Mouse (Mus musculus) ES-E14 (cell line): Measurements from ENCODE around the gene Sox12. TPM values are rescaled to one million over a fixed set of nuclear protein-coding genes. Genes with fewer than 3 reads are reported as not detected.

Experiments used
- DNase-seq: peaks from one replicate; pipeline ENCODE4 v3.0.0-alpha.2; 2013; ENCODE audit warnings: low read depth, low spot score
- H3K27ac ChIP-seq: 2 replicates; pipeline ENCODE4 v1.5.1; 2012; ENCODE audit warnings: low read depth, mild to moderate bottlenecking, low read length, moderate library complexity, mixed read lengths; ENCODE audit not compliant: poor library complexity, insufficient read depth, severe bottlenecking
- H3K36me3 ChIP-seq: 2 replicates; pipeline ENCODE4 v1.6.1; 2012; ENCODE audit warnings: mild to moderate bottlenecking, low read length, moderate library complexity, mixed read lengths; ENCODE audit not compliant: control insufficient read depth, poor library complexity, insufficient read depth, severe bottlenecking
- H3K4me1 ChIP-seq, 2 experiments: fragments of 150-350 bp in 1 of 2; sonication (generic) in 1 of 2; 2 replicates each; pipeline ENCODE4 v1.6.1; 2012; ENCODE audit warnings: low read length in 2 of 2, mild to moderate bottlenecking in 1 of 2, mixed read lengths in 1 of 2; ENCODE audit not compliant: control insufficient read depth in 2 of 2, insufficient read depth in 2 of 2, poor library complexity in 1 of 2
- H3K4me3 ChIP-seq, 2 experiments: fragments of 150-350 bp in 1 of 2; sonication (generic) in 1 of 2; 2 replicates each; pipeline ENCODE4 v1.5.1; 2012; ENCODE audit warnings: low read length in 2 of 2, low read depth in 1 of 2, mild to moderate bottlenecking in 1 of 2, mixed read lengths in 1 of 2; ENCODE audit not compliant: insufficient read depth in 1 of 2, poor library complexity in 1 of 2, severe bottlenecking in 1 of 2
- H3K9ac ChIP-seq: 2 replicates; pipeline ENCODE4 v1.6.1; 2012; ENCODE audit warnings: low read depth, mild to moderate bottlenecking, low read length, mixed read lengths; ENCODE audit not compliant: poor library complexity, insufficient read depth, severe bottlenecking
- H3K9me3 ChIP-seq: fragments of 150-350 bp; sonication (generic); 2 replicates; pipeline ENCODE4 v1.6.1; 2012; ENCODE audit warnings: low read depth, mild to moderate bottlenecking, low read length; ENCODE audit not compliant: control insufficient read depth, insufficient read depth
- CHD2 ChIP-seq: IDR thresholded peaks from 2 replicates; pipeline ENCODE4 v1.6.1; 2014; ENCODE audit warnings: mild to moderate bottlenecking, low read depth, low read length, inconsistent platforms
- HCFC1 ChIP-seq: IDR thresholded peaks from 2 replicates; pipeline ENCODE4 v1.6.1; 2012; ENCODE audit warnings: low read length, inconsistent platforms, borderline replicate concordance; ENCODE audit not compliant: insufficient read depth
- MAFK ChIP-seq: IDR thresholded peaks from 2 replicates; pipeline ENCODE4 v1.6.1; 2014; ENCODE audit warnings: mild to moderate bottlenecking, low read depth, low read length, inconsistent platforms; ENCODE audit not compliant: insufficient read depth
- ZC3H11A ChIP-seq: IDR thresholded peaks from 2 replicates; pipeline ENCODE4 v1.6.1; 2012; ENCODE audit warnings: low read depth, mild to moderate bottlenecking, inconsistent platforms, low read length, borderline replicate concordance
- ZNF384 ChIP-seq: IDR thresholded peaks from 2 replicates; pipeline ENCODE4 v1.6.1; 2012; ENCODE audit warnings: low read depth, low read length, inconsistent platforms
- in situ Hi-C, 2 experiments: fragments of 600-800 bp; cut with MboI; formaldehyde crosslinking; loops; one replicate each; pipeline ENCODE4 v1.15.1; 2025; ENCODE audit warnings: low sequenced_read_pairs in 2 of 2, inconsistent platforms in 1 of 2; ENCODE audit not compliant: unreplicated experiment in 2 of 2
- total RNA-seq: library from RNA; depleted of rRNA; stranded (reverse); fragments of 300-350 nt; gene quantifications from 2 replicates; pipeline ENCODE4 v1.2.3, GENCODE M21; 2012

Gene Sox12
- total RNA-seq, 1 experiment, result 7.4 TPM

DNA sequence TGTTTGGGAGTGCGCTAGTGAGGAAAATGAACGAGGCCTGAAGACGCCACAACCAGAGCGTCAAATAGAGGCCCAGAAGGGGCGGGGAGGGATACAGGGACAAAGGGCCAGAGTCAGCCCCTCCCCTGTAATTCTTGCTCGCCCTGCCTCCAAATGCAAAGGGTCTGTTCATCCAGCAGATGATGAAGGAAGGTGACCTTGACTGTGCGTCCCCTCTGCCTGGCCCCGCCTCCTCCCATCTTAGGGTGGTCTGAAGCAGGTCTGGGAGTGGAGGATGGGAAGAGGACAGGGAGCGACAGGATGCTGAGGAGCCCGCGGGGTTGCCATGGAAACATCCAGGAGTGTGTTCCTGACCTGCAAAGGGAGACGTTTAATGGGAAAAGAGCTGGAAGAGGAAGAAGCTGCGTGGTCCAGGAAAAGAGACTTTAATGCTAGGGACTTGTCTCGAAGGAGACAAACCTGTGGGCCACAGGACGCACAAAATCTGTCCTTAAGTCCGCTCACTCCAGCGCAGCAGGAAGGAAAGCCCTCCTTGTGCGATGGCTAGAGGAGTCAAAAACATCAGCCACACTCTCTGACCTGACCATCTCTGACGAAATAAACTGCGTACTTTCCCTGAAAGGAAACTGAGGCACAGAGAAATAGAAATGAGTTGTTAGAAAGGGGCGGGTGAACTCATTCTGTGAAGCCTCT, 22.1 kb downstream of the Sox12 start:
- peak; percentile 75 for DNase-seq
- TF ChIP-seq ZC3H11A (no peak), MAFK (no peak), HCFC1 (no peak), CHD2 (no peak), ZNF384 (no peak)
- Histone ChIP-seq H3K9me3 (no peaks in the 10 kb centered on the region), H3K4me3 (peak overlapping the region; percentile 30 to 41), H3K4me1 (peaks cover 2 to 18% of the 10 kb centered on the region in 2 experiments; a peak in 3 of 4 replicates), H3K36me3 (no peaks in the 10 kb centered on the region), H3K27ac (peak overlapping the region; percentile 45; the same call in 1 of the 2 replicates), H3K9ac (peak overlapping the region; percentile 44; the same call in 1 of the 2 replicates)
- in situ Hi-C loops, result no loop called here

DNA sequence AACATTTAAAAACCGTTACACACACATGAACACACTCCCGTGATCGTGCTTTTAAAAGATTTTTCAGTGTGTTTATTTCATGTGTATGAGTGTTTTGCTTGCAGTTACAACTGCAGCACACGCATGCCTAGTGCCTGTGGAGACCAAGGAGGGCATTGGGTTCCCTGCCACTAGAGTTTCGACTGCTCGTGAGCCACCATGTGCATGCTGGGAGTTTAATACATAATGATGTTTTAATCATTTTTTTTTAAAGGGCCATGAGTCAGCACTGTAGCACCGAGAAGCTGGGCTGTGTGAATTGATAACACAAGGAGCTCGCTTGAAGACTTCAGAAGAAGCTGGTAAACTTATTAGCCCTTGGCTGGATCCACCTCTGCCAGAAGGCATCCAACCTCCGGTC, 24.3 kb downstream of the Sox12 start:
- H3K4me1 ChIP-seq, result peaks cover 2 to 19% of the 10 kb centered on the region in 2 experiments; a peak in 3 of 4 replicates
- DNase-seq, result no peak
- TF ChIP-seq ZNF384 (no peak), ZC3H11A (no peak), HCFC1 (no peak), MAFK (no peak), CHD2 (no peak)
- H3K27ac ChIP-seq, result no peak overlapping the region
- no peaks in the 10 kb centered on the region for H3K36me3 ChIP-seq
- H3K4me3 ChIP-seq, result no peak overlapping the region
- in situ Hi-C loops, result no loop called here
- H3K9ac ChIP-seq, result no peak overlapping the region
- no peaks in the 10 kb centered on the region for H3K9me3 ChIP-seq

DNA sequence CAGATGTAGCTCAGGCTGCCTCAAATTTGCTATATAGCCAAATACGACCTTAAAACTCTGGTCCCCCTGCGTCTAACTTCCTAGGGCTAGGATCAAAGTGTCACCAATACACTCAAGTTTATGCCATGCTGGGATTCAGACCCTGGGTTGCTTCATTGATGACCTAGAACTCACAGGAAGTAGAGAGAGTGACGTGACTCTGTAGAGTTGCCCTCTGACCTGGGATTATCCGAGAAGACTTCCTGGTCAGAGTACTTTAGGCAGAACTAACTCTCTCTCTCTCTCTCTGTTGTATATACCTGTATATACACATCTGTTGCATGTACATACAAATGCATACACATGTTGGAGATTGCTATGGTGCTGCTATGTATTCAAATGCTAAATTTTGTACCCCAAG, 25.2 kb downstream of the Sox12 start:
- DNase-seq, result no peak
- H3K4me1 ChIP-seq, result peaks cover 2 to 20% of the 10 kb centered on the region in 2 experiments; a peak in 3 of 4 replicates
- no peak overlapping the region for H3K27ac ChIP-seq
- H3K9ac ChIP-seq, result no peak overlapping the region
- no peaks in the 10 kb centered on the region for H3K9me3 ChIP-seq
- in situ Hi-C loops, result no loop called here
- no peak overlapping the region for H3K4me3 ChIP-seq
- H3K36me3 ChIP-seq, result no peaks in the 10 kb centered on the region
- TF ChIP-seq HCFC1, result no peak
- TF ChIP-seq ZC3H11A, result no peak
- no peak for TF ChIP-seq ZNF384
- TF ChIP-seq MAFK, result no peak
- no peak for TF ChIP-seq CHD2

- Histone ChIP-seq H3K27ac (no peak overlapping the region), H3K4me3 (no peak overlapping the region), H3K36me3 (no peaks in the 10 kb centered on the region), H3K9ac (no peak overlapping the region), H3K4me1 (peaks cover 2 to 22% of the 10 kb centered on the region in 2 experiments; a peak in 3 of 4 replicates), H3K9me3 (no peaks in the 10 kb centered on the region)
- no peak for DNase-seq
- in situ Hi-C loops, result no loop called here
- TF ChIP-seq ZNF384 (no peak), ZC3H11A (no peak), CHD2 (no peak), HCFC1 (no peak), MAFK (no peak)
Observed at GRCm38 (mm10) chr2:152372104-152372503, 25.8 kb downstream of the Sox12 start.
